Mouse (Mus musculus) mouse embryonic stem cell (cell line): ENCODE measurements at regions not wholly inside any gene's neighbourhood (a gene's known extent, or its start where the extent isn't known, plus 50 kb on each side); places are given as distances from the start of the nearest gene placed in this dataset.

Experiments used
- in situ Hi-C, 2 experiments: fragments of 300-500 bp; cut with MboI; formaldehyde crosslinking; loops; 1 replicate in 1 of 2; 3 replicates in 1 of 2; pipeline ENCODE4 v1.14.3; 2019 to 2020; ENCODE audit warnings: low sequenced_read_pairs in 2 of 2, low pct_unique_long_range_greater_than_20kb in 1 of 2, mixed read lengths in 1 of 2; ENCODE audit not compliant: unreplicated experiment in 1 of 2

DNA sequence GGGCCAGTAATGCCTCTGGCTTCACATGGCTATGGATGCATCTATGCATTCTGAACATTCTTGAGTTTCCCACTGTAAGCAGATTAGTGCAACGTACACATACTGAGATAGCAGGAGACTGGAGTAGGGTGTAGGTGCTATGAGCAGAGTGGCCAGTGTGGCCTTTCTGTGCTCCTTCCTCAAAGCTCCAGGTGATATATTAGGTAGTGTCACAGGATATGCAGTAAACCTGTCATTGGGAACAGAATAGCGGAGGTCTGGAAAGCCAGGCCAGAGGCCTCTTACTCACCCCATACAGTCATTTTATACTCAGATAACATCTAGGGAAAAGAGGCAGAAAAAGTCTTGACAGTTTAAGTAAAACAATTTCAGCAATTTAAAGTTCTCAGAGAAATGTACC lies 424.1 kb upstream of the Nr2f1 start:
- in situ Hi-C loops = no loop called here

DNA sequence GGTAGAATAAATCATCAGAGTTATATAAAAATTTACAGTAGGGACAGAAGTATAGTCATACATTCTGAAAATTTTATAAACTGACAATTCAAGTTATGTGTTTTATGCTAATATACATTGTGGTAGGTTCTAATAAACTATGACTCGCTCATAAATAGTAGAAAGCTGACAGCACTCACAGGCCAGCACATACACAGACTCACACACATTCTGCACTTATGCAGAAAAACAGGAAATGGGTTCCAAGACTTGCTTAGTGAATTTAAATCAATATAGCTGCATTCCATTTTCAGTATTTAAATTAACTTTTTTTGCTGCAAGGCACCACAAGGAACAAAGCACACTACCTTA lies 403.3 kb upstream of the Nr2f1 start:
- in situ Hi-C loops = no loop called here

DNA sequence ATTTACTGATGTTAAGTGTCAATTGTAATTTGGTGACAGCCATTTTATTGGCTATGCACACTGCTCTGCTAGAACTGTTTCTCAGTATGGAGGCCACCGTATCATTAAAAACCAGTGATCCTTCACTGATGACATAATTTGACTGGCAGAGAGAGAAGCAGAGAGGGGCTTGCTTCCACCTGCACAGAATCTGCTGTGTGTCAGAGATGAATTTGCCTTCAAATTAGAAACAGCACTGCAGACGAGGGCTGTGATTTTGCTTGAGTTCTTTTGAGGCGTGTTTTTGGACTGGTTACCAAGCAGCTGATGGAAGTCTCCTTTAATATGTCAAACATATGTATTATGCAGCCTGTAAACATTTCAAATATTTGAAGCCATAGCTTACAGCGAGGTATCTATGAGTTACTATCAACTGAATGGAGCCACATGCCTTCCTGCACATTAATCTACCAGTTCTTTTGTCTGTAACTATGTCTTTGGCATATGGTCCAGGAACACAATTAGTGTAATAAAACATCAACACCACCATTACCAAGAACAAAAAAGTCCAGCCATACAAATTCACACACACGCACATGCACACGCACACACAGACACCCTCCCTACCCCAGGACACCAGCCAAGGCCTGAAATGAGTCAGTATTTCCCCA lies 402.8 kb upstream of the Nr2f1 start:
- in situ Hi-C loops = no loop called here

DNA sequence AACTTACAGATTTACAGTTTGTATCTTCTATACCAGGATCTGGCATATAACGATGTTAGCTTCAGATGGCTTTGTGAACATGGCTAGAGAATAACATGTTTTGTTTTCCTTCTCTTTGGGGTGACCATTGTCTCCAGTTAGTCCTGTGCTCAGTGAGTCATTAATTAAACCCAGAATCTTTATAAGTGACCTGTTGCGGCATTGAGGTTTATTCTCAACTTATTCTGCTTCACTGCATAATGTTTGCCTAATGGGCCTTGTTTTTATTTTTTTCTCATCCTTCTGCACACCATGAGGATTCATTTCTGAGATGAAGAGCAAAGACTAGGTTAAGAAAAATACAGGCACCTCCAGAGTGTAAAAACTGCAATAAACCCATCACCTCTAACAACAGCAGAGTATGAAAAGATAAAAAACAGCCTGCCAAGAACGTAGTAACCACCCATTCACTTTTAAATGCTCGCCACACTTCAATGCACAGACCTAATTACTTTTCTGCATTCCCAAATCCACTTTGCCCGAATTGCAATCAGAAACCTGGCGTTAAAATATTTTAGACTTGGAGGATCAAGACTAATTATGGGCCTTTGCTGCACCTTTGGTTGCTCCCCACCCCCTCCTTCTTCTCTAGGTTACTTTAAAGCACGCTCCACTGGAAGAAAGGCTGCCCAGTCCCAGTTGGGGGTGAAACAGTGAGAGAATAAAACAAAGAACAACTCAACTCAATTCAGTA lies 381.5 kb upstream of the Nr2f1 start:
- in situ Hi-C loops = no loop called here

DNA sequence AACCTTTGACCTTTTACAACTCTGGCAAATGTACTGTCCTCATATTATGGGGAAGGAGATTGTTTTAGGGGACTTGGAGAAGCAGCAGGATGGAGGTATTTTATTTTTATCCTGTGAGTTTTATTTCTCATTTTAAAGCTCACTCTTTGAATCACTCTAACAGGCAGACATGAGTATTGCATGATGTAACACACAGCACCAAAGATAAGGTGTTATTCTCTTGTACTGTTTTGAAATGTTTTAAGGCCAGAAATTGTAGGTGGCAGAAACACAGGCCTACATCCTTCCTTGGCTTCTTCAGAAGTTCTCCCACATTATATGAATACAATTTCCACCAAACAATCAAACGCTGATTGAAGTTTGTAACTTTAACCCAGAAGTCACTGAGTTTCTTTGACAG lies 377.9 kb upstream of the Nr2f1 start:
- in situ Hi-C loops = no loop called here

DNA sequence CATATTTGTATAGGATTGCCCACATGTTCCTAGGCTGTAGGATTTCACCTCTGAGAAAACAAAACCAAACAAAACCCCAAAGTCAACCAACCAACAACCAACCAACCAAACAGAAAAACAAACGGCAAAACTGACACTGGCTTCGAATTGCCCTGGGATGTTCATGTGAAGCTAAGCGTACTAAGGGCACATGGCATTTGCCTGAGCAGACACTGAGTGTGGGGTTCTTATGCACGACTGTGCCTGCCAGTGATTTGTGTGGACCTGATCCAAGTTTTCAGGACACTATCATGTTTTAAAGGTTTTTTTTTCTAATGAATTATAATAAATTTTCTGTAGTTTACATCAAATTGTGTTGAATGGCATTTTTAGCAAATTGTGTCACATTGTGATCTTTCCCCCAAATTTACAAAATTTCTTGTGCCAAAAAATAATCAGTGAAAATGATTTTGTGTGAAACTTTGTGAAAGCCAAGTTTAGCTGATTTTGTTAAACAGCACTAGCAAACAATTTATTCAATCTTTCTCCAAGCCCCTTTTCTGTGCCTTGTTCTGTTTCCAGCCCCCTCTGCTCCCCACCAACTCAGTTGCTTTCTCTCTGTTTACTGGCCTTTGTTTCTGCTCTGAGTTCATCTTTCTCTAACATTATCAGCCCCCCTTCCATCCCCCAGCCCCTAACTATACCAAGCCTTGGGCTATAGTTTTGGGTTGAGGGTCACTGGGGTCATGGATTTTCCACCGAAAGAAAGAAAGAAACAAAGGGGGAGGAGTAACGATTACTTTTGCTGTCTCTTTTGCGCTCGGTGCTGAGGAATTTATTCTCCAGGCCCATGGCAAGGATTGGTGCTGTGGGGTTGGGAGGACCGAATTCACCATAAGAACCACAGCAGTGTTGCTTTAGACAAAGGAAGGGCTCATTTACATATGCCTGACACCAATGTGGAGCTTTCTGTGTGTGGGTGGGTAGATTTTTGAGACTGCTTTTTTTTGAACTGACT lies 377.0 kb upstream of the Nr2f1 start:
- in situ Hi-C loops = no loop called here

DNA sequence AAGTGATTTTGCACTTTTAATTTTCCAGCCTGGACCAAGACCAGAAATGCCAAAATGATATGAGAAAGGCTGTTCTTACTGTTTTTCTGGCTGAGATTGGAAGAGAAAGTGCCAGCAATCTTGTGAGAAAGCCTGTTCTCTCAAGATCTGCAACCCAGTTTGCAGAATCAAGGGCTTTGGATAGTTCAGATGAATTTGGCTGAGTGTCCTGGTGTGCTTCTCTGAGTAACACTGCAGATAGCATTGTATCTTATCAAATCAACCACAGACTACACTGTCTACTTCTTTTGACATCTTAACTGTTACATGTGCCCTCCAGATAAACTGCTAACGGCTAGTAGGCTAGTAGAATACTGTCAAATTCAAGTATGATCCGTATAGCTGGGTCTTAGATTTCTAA lies 371.5 kb upstream of the Nr2f1 start:
- in situ Hi-C loops = no loop called here

DNA sequence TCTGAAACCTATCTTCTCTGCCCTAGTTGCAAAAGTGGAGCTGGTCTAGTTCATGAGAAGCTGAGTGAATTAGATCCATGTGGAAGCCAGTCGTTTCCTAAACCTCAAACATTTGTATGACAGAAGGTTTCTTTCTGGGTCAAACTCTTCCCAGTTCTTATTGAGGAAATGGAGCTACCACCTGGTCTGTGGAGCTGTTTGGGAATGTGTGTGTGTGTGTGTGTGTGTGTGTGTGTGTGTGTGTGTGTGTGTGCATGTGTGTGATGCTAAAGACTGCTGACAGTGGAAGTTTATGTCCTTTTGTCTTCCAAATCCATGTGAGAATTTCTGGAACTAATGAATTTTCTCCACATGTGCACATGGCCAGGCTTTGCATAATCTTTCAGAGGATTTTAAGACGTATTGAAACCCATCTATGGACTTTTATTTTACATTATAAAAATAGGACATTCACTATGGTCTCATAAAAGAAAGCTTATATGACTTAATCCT lies 324.9 kb upstream of the Nr2f1 start:
- in situ Hi-C loops = no loop called here

DNA sequence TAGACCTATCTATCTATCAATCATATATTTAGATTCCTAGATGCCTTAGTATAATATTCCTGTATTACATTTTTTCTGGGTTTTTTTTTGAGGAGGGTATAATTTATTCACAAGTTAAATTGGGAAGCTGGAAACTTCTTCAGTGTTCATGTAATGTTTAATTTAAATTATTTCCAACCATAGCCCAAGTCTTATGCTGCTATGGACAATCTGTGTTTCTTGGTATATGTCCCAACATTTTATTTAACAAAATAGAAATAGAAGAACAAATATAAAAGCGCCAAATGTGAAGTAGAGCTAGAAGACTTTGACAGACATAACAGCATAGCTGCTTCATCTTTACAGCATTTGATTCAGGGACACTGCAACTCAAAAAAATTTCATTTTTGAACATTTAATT lies 321.2 kb upstream of the Nr2f1 start:
- in situ Hi-C loops = no loop called here

DNA sequence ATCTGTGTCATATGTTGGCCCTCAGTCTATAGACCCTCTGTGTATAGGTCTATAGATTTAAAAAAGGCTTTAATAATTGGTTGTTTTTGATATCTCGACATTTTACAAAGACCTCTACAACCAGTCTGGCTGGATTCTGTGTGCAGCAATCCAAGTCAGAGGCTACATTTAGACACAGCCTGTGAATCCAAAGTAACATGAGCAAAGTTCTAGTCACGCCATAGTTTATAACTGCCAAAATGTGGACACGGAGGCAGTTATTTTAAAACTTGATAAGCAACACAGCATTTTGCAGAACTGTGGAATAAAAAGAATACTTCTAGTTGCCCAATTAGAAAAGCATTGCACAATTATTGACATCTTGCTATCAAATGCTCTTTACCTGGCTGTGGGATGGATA lies 320.6 kb upstream of the Nr2f1 start:
- in situ Hi-C loops = no loop called here

DNA sequence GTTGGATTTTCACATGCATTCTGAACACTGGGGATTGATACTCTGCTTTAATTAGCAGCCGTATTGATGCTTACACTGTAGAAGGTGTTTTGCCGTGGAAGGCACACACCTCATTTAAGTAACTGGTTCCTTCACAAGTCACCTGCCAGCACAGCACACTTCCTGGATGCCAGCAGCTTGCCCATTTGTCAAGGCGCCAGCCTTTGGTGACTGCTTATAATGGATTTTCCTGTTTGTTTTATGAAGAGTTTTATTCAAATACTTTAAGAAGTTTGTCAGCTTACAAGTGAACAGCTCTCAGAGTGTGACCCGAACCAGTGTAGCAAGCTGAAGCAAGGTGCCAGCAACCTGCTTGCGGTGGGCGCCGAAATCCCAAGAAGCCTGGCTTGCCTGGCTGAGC lies 301.0 kb upstream of the Nr2f1 start:
- in situ Hi-C loops = no loop called here

DNA sequence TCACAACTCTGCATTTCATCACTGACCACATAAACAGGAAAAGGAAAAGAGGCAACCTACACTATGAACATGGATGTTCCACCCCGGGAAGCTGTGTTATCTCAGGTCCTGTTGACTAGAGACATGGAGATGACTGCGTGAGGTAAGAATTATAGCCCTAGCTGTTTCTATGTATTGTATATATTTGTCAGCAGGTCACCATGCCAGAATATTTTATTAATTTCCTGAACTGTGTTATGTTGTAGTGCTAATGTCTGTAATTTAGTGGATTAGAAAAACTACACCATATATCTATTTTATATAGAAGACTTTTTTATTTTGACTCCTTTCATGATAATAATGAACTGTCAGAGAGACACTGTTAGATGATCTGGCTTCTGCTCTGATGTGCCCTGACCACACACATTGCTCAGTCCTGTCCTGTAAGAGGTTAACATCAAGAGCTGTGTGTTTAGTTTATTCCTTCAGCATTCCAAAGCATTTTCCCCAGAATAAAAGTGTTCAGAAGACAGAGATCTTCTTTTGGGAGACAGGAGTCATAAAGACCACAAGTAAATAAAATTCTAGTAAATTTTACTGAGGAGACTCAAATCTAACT lies 284.3 kb upstream of the Nr2f1 start:
- in situ Hi-C loops = no loop called here

DNA sequence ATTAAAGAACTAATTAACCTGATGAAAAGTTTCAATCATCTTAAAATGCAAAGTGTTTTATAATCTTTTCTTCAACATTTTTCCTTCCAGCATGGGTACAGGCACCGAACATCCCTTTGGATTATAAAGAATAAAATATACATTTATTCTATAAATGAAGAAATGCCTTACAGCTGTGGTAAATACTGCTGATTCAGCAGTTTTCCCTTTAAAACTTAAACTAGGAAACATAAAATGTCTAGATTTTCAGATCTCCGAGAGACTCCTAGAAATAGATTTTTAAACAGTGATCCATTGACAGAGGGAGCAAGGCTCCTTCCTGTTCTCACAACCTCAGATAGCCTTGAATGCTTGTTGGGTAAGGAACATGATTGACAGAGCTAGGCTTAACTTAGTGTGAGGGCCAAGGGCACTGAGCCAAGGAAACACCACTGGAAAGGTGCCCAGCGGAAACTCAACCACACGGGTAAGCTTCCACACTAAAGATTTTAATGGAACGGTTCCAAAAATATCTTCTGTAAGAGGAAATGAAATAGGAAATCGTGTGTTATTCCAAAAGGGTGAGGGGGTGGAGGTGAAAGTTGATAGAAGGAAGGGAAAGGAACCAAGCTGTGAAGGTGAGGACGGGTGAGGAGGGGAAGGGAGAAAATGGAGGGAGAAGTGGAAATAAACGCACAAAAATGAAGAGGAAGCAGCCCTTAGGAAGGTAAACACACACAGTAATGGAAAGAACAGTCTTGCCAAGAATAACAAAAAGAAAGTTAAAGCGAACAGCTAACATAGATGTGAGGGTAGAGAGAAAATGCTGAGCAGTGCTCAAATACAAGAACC lies 283.6 kb upstream of the Nr2f1 start:
- in situ Hi-C loops = no loop called here

DNA sequence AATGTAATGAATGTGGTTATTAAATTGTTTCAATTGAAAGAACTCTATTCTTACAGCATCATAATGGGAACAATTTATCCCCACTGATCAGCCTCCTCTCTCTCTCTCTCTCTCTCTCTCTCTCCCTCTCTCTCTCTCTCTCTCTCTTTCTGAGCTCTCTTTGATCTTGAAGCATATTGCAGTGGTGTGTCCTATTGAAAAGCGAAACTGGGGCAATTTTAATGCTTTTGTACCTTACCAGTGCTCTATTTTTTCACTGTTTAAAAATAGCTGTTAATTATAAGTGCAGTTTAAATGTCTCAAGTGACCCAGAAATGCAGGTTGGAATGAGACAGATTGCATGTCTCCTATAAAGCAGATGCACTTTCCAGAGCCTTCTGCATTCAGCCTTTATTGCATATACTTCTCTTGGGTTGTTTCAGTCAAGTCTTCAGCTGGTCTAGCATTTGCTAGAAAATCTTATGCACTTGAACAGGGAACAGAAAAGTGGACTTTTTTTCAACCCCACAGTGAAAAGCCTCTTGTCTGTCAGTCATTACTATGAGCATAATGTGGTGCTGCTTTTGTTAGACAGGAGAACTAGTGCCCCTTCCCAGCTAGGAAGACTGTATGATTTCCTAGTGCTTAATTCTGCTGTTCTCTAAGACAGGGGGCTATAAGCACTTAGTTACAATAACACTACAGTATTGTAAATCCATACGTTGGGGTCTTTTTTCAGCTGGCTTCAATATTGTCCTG lies 251.9 kb upstream of the Nr2f1 start:
- in situ Hi-C loops = no loop called here

DNA sequence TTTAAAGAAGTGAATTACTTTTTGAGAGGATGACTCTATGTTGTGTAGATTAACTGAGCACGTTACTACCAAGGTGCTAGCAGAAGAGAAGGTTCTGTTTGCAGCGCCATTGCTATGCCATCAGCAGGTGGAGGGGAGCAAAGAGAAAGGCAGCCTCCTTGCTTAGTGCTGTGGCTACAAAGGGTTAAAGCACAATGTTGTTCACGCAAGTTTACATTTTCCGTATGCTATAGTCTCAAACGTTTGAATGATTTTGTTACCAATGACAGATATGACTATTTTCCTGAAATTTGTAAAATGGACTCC lies 247.1 kb upstream of the Nr2f1 start:
- in situ Hi-C loops = no loop called here

DNA sequence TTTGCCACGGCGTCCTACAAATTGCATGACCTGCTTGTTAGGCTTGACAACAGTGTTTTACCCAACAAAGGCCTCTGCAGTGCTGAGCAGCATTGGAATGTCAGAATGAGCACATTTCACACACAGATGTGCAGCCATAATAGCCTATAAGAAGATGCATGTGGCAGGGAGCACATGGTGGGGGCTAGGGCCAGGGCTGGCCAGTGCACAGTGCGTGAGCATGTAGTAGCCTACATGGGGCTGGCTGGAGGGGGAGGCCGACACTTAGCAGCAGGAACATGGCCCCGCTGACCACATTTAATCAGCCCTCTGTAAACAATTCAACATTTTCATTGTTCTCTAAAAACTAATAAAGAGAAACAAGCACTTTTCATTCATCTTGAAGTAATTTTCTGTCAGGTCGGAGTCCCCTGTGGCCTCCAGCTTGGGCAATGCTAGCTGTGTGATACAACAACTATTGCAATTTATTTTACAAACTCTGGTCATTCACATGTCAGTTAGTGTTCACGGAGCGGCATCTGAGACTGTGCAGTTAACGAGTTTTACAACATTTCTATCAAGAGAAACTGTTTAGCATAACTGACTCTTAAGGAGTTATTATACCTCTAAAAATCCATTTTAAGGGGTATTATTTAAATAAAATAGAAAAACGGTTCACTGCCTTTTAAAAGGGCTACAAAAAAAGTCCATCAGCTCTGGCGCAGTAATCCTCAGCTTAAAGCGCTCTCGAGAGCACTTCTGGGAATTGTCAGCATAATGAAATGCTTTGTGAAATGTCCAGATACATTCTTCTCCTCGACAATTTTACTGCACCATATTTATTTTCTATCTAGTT lies 246.6 kb upstream of the Nr2f1 start:
- in situ Hi-C loops = no loop called here
